Mouse (Mus musculus): ENCODE measurements around the gene 2510039O18Rik. TPM values are rescaled to one million over a fixed set of nuclear protein-coding genes. Genes with fewer than 3 reads are reported as not detected.

The 2510039O18Rik gene
- total and polyA plus RNA-seq, 3 experiments = 48.3 to 59.9 TPM; not detected in 1

DNA sequence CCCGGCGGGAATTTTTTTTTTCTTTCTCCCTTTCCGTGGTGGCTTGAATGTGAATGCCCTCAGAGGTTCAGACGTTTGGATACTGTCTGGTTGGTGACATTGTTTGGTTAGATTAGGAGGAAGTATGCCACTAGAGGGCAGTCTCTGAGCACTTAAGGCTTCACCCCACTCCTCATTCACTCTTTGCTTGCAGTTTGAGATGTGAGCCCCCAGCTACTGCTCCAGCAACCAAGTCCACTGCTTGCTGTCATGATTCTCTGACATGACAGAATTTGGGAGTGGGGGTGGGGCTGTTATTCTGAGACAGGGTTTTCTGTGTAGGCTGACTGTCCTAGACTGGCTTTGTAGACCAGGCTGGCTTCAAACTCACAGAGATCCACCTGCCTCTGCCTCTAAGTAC lies 12.9 kb downstream of the 2510039O18Rik start:
- no peaks in the 10 kb centered on the region for H3K27me3 ChIP-seq (ENCODE audit: control insufficient read depth in 1 of 2, insufficient read depth in 2 of 2, low read length in 2 of 2)
- no peaks in the 10 kb centered on the region for H3K4me1 ChIP-seq (ENCODE audit: control insufficient read depth in 1 of 2, insufficient read depth in 2 of 2, low read length in 2 of 2)
- H3K9me3 ChIP-seq (replicated peaks; ENCODE audit: insufficient read depth, low read length) = no peaks in the 10 kb centered on the region
- H3K79me2 ChIP-seq (ENCODE audit: control insufficient read depth, insufficient read depth, low read length, poor library complexity) = no peaks in the 10 kb centered on the region
- DNase-seq (ENCODE audit: low read depth, low spot score) = peak; percentile 80
- no peak overlapping the region for H3K4me3 ChIP-seq (ENCODE audit: control insufficient read depth in 1 of 2, insufficient read depth in 1 of 2, low read depth in 2 of 2, low read length in 2 of 2)
- H3K36me3 ChIP-seq (ENCODE audit: control insufficient read depth in 1 of 2, insufficient read depth in 2 of 2, low read length in 2 of 2) = peaks cover 0 to 2% of the 10 kb centered on the region in 2 experiments; a peak in 1 of 4 replicates
- H3K9ac ChIP-seq (ENCODE audit: control insufficient read depth, low read depth, low read length, poor library complexity, severe bottlenecking) = no peak overlapping the region
- TF ChIP-seq JUND (IDR thresholded peaks at IDR 0.05; ENCODE audit: low read depth, low read length) (no peak), MEF2A (IDR thresholded peaks at IDR 0.05; ENCODE audit: extremely low read depth, insufficient replicate concordance, low read depth, low read length, poor library complexity, severe bottlenecking) (no peak), UBTF (IDR thresholded peaks at IDR 0.05; ENCODE audit: borderline replicate concordance, insufficient read depth, low read depth, low read length) (no peak), NRF1 (IDR thresholded peaks at IDR 0.05; ENCODE audit: insufficient read depth, low read depth, low read length, poor library complexity, severe bottlenecking) (no peak), ZNF384 (IDR thresholded peaks at IDR 0.05; ENCODE audit: low read depth, low read length) (no peak), KAT2A (conservative IDR thresholded peaks at IDR 0.05; ENCODE audit: low read depth, low read length) (no peak), MYC (IDR thresholded peaks at IDR 0.05; ENCODE audit: low read depth, low read length) (no peak), GABPA (IDR thresholded peaks at IDR 0.05; ENCODE audit: low read depth, low read length) (no peak), NELFE (IDR thresholded peaks at IDR 0.05; ENCODE audit: low read depth, low read length) (no peak), TCF12 (IDR thresholded peaks at IDR 0.05; ENCODE audit: low read depth, low read length) (no peak), MAX (IDR thresholded peaks at IDR 0.05; ENCODE audit: low read length) (no peak), BHLHE40 (IDR thresholded peaks at IDR 0.05; ENCODE audit: borderline replicate concordance, low read depth, low read length) (no peak), ELF1 (IDR thresholded peaks at IDR 0.05; ENCODE audit: low read depth, low read length) (no peak), ZKSCAN1 (IDR thresholded peaks at IDR 0.05; ENCODE audit: low read depth, low read length) (no peak), GATA1 (IDR thresholded peaks at IDR 0.05; ENCODE audit: low read depth, low read length) (no peak), HCFC1 (IDR thresholded peaks at IDR 0.05; ENCODE audit: low read depth, low read length) (no peak), USF1 (IDR thresholded peaks at IDR 0.05; ENCODE audit: low read depth, low read length) (no peak), USF2 (IDR thresholded peaks at IDR 0.05; ENCODE audit: borderline replicate concordance in 1 of 2, insufficient read depth in 1 of 2, low read depth in 1 of 2, low read length in 2 of 2) (no peak), TAL1 (IDR thresholded peaks at IDR 0.05; ENCODE audit: low read length) (no peak), MYB (IDR thresholded peaks at IDR 0.05; ENCODE audit: low read depth, low read length) (no peak), SIN3A (IDR thresholded peaks at IDR 0.05; ENCODE audit: low read length) (no peak), POLR2AphosphoS5 (IDR thresholded peaks at IDR 0.05; ENCODE audit: borderline replicate concordance, low read depth, low read length) (no peak), ZC3H11A (IDR thresholded peaks at IDR 0.05; ENCODE audit: low read depth, low read length) (peak; percentile 44), TBP (IDR thresholded peaks at IDR 0.05; ENCODE audit: low read depth, low read length) (no peak), MXI1 (IDR thresholded peaks at IDR 0.05; ENCODE audit: low read depth, low read length) (no peak), CHD1 (IDR thresholded peaks at IDR 0.05; ENCODE audit: low read depth, low read length) (no peak), RAD21 (IDR thresholded peaks at IDR 0.05; ENCODE audit: low read depth, low read length) (peak; percentile 73), POLR2AphosphoS2 (IDR thresholded peaks at IDR 0.05; ENCODE audit: low read length) (no peak), POLR2A (IDR thresholded peaks at IDR 0.05; ENCODE audit: control insufficient read depth in 1 of 2, insufficient read depth in 1 of 2, low read depth in 1 of 2, low read length in 2 of 2, poor library complexity in 1 of 2) (no peak), EP300 (IDR thresholded peaks at IDR 0.05; ENCODE audit: low read depth in 1 of 2, low read length in 2 of 2) (no peak), CTCF (IDR thresholded peaks at IDR 0.05 in 2 of 3, conservative IDR thresholded peaks at IDR 0.05 in 1 of 3; ENCODE audit: control insufficient read depth in 1 of 3, insufficient read depth in 1 of 3, low read depth in 2 of 3, low read length in 3 of 3, poor library complexity in 1 of 3, severe bottlenecking in 1 of 3) (peak; percentile 61 to 79 (median 71)), ZMIZ1 (IDR thresholded peaks at IDR 0.05; ENCODE audit: low read depth, low read length) (no peak), SMC3 (IDR thresholded peaks at IDR 0.05; ENCODE audit: low read depth, low read length) (peak; percentile 55)
- H3K27ac ChIP-seq (ENCODE audit: control insufficient read depth, low read depth, low read length) = no peak overlapping the region
